Mouse (Mus musculus): ENCODE results near the gene Cfc1.

DNA sequence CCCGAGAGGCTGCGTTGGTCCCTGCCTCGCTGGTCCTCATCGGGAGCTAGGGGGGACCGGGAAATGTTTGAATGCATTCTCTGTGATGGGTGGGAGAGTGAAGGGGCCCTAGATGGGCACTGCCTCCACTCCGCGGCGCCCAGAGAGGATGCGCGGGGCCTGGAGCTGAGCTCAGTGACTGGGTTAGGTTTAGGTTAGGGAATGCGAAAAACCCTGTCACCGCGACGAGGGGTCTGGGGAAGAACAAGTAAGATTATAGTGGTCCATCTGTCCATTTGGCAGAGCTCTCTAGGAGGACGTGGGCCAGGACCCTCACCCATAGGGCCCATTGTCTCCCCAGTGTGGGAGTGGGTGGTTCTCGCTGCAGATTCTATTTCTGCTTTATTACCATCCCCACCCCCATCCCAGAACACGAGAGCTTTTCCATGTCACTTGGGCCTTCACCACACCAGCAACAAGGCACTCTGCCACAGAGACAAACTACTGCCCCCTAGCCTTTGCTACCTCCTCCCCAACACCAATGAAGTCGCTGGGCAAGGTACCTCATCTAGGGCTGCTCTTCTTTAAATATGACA is 44.4 kb downstream of the Cfc1 start:
- no peak for TF ChIP-seq CTCF (IDR thresholded peaks at IDR 0.05; ENCODE audit: borderline replicate concordance, extremely low read depth, insufficient read depth, insufficient read length)
- TF ChIP-seq POLR2A (IDR thresholded peaks at IDR 0.05; ENCODE audit: borderline replicate concordance, extremely low read depth, insufficient read depth, insufficient read length, poor library complexity, severe bottlenecking), result no peak

All from brain, embryonic 14.5 days (tissue).